Mouse (Mus musculus): Measurements from ENCODE around the gene Proser2. TPM values are rescaled to one million over a fixed set of nuclear protein-coding genes. Genes with fewer than 3 reads are reported as not detected.
A peak's percentile ranks its signal among the peaks of the same experiment; 100 is the strongest.
"Not testable (repeated sequence)": the region's sequence is repeated elsewhere in the genome, so short reads cannot be mapped to it uniquely, and the experiment has no call there.

Proser2 gene
- polyA plus RNA-seq, 1 experiment from 2014 or later: 4.5 TPM

DNA sequence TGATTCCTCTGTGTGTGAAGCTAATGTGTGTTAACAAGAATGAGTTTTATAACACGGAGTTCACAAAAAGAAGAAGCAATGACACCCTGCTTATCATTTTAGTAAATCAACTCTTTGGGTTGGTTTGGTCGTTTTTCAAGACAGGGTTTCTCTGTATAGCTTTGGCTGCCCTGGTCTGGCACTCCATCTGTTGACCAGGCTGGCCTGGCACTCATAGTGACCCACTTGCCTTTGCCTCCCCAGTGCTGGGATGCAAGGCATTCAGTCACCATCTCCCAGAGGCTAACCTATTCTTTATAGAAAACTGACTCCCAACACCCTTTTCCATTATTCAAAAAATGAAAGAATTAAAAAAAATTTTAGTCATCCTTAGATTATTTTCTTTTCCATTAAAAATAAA, 8.9 kb downstream of the Proser2 start:
- no peak for ATAC-seq (ENCODE audit: low FRiP score, low read depth)

DNA sequence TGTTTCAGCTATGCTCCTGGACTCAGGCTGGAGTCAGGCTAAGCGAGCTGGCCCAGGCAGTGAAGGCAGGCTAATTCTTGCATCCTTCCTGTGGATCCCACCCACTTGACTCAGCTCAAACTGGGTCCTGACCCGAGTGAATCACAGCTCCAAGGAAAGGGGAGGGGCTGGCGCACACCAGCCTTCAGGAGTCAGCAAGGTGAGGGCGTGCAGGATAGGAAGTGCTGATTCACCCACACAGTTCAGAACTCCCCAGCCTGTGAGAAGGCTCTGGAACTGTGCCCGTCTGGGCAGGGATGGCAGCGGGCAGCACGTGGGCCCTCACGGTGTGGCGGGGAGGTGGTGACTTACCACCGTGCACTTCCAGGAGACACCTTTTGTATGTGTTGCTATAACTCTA, 11.8 kb downstream of the Proser2 start:
- H3K4me2 ChIP-seq (replicated peaks): no peak overlapping the region
- WGBS: 83% methylated on average over 10 of the region's 10 CpGs
- H3K9me3 ChIP-seq: no peaks in the 10 kb centered on the region

More for the DNA sequence above, 8.9 kb downstream of the Proser2 start:
- H3K36me3 ChIP-seq: no peaks in the 10 kb centered on the region
- H3K4me3 ChIP-seq: no peak overlapping the region
- H3K9ac ChIP-seq: no peak overlapping the region
- WGBS: 79% methylated on average over 2 of the region's 2 CpGs
- no peaks in the 10 kb centered on the region for H3K27me3 ChIP-seq (replicated peaks)
- no peaks in the 10 kb centered on the region for H3K4me1 ChIP-seq
- H3K4me2 ChIP-seq (replicated peaks): no peak overlapping the region
- no peak overlapping the region for H3K27ac ChIP-seq
- H3K9me3 ChIP-seq: no peaks in the 10 kb centered on the region

DNA sequence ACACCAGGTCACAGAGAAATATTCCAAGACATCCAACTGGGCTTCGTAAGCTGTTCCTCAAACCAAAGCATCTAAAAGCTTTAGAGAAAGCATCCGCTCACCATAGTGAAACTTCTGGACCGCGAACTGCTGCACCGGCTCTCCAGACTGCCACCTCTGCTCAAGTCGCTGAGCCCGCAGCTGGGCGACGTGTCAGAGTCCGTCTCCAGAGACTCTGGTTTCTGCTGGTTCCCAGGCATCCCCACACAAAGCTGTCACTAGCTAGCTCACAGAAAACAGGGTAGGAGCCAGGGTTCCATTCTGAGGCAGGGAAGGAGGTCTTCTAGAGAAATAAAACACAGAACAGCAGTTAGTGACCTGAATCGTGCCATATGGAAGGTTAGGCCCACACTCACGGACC, 16.2 kb downstream of the Proser2 start:
- Histone ChIP-seq H3K9ac (no peak overlapping the region), H3K4me3 (no peak overlapping the region), H3K27ac (no peak overlapping the region), H3K27me3 (replicated peaks) (no peaks in the 10 kb centered on the region), H3K9me3 (no peaks in the 10 kb centered on the region), H3K4me1 (no peaks in the 10 kb centered on the region), H3K4me2 (replicated peaks) (no peak overlapping the region), H3K36me3 (no peaks in the 10 kb centered on the region)
- no peak for ATAC-seq (ENCODE audit: low FRiP score, low read depth)
- WGBS: 87% methylated on average over 12 of the region's 12 CpGs

More for the DNA sequence above, 11.8 kb downstream of the Proser2 start:
- no peak for ATAC-seq (ENCODE audit: low FRiP score, low read depth)
- no peaks in the 10 kb centered on the region for H3K27me3 ChIP-seq (replicated peaks)
- H3K4me3 ChIP-seq: no peak overlapping the region
- H3K9ac ChIP-seq: no peak overlapping the region
- H3K36me3 ChIP-seq: no peaks in the 10 kb centered on the region
- no peaks in the 10 kb centered on the region for H3K4me1 ChIP-seq
- H3K27ac ChIP-seq: no peak overlapping the region

DNA sequence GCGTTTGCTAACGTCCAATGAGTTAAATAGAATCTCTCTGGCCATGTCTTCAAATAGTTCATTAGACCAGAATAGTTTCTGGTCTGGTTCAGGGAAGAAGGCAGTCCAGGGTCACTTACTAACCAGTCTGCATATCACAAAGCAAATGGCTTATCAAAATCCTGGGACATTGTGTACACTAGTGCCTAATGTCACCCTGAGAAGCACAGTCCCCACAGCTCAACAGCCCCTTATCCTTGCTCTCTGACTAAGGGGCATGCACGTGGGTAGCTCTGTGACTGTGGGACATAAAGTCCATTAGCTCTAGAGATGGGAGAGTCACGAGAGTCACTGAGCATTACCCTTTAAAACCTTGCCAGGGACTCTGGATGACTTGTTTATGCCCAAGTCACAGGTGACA, 17.4 kb downstream of the Proser2 start:
- Histone ChIP-seq H3K9me3 (no peaks in the 10 kb centered on the region), H3K4me2 (replicated peaks) (no peak overlapping the region), H3K4me3 (no peak overlapping the region), H3K27me3 (replicated peaks) (no peaks in the 10 kb centered on the region), H3K36me3 (no peaks in the 10 kb centered on the region), H3K27ac (no peak overlapping the region), H3K4me1 (no peaks in the 10 kb centered on the region), H3K9ac (no peak overlapping the region)
- whole genome bisulfite sequencing: 79% methylated on average over 4 of the region's 4 CpGs
- ATAC-seq (ENCODE audit: low FRiP score, low read depth): no peak

DNA sequence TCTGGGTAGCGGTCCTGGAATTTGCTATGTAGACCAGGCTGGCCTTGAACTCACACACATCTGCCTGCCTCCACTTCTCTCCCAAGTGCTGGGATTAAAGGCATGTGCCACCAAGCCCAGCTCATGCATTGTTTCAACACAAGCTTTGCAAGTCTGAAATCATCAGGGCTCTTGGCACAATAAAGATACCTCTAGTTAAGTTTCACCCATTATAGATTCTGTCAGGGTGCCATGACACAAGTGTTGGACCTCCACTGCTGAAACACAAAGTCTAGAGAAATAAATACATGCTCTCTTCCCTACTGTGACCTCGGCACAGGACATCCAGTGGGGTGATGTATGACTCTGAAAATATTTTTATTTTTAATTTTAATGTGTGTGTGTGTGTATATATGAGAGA, 24.6 kb downstream of the Proser2 start:
- Histone ChIP-seq H3K4me2 (replicated peaks) (no peak overlapping the region), H3K4me3 (no peak overlapping the region), H3K4me1 (peaks cover 5% of the 10 kb centered on the region), H3K27me3 (replicated peaks) (peaks cover 12% of the 10 kb centered on the region), H3K9me3 (no peaks in the 10 kb centered on the region), H3K36me3 (no peaks in the 10 kb centered on the region), H3K27ac (no peak overlapping the region), H3K9ac (no peak overlapping the region)
- no peak for ATAC-seq (ENCODE audit: low FRiP score, low read depth)
- 87% methylated on average over 2 of the region's 2 CpGs for WGBS

DNA sequence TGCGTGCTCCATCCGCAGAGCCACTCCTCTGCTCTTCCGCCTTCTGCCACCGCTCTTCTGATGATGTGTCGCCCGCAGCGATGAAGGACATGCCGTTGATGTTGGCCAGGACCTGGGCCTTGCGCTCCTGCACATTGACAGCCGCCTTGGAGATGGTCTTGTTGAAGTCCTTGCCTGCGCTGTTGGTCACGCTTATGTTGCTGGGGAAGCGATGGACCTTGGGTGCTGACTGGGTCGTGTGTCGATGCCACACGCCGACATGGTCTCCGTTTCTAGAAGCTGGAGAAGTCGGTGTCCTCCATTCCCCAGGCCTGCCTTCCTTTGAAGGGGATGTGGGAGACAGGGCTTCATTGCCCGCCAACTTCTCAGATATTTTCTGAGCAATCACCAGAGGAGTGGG, 29.3 kb downstream of the Proser2 start:
- no peaks in the 10 kb centered on the region for H3K36me3 ChIP-seq
- H3K27ac ChIP-seq: no peak overlapping the region
- peak; percentile 27; the same call in 1 of the 2 replicates for ATAC-seq (ENCODE audit: low FRiP score, low read depth)
- H3K9ac ChIP-seq: peak overlapping the region; percentile 56
- no peaks in the 10 kb centered on the region for H3K9me3 ChIP-seq
- H3K4me3 ChIP-seq: peak overlapping the region; percentile 46
- peak overlapping the region; percentile 88 for H3K4me2 ChIP-seq (replicated peaks)
- WGBS: 45% methylated on average over 20 of the region's 20 CpGs
- H3K27me3 ChIP-seq (replicated peaks): peaks cover 24% of the 10 kb centered on the region
- H3K4me1 ChIP-seq: peaks cover 13% of the 10 kb centered on the region

DNA sequence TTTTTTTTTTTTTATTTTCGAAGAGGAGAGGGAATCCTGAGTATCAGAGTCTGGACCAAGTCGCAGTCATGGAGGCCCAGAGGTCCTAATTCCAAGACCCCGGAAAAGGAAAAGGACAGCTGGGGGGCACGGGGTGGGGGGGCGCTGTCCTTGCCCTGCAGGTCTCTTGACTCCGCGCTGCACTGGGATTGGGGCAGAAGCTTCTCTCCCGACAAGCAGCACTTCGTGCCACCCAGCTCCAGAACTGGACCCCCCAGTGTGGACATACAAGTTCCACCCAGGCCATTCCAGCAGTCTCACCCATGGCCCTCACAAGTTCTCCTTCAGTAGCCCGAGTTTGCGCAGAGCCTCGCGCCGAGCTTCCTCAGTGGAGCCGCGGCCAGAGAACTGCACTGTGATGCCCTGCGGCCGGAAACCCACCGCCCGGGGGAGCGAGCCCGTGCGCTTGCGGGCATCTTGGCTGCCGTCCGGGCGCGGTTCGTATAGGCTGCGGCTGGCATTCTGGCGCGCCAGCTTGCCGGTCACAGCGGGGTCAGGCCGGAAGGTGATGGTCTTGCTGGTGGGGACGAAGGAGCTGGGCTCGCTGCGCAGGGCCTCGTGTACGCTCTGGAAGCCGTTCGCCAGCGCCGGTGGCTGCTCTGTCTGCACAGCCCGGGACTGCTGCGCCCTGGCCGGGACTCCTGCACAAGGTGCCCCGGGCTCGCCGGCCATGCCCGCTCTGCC, 29.8 kb downstream of the Proser2 start:
- H3K27me3 ChIP-seq (replicated peaks): peaks cover 24% of the 10 kb centered on the region
- peak overlapping the region; percentile 88 for H3K4me2 ChIP-seq (replicated peaks)
- H3K9me3 ChIP-seq: no peaks in the 10 kb centered on the region
- H3K27ac ChIP-seq: no peak overlapping the region
- WGBS: 8% methylated on average over 51 of the region's 51 CpGs
- H3K4me1 ChIP-seq: peaks cover 13% of the 10 kb centered on the region
- H3K9ac ChIP-seq: peak overlapping the region; percentile 56
- ATAC-seq (ENCODE audit: low FRiP score, low read depth): peak; percentile 83
- peak overlapping the region; percentile 46 for H3K4me3 ChIP-seq
- H3K36me3 ChIP-seq: no peaks in the 10 kb centered on the region

DNA sequence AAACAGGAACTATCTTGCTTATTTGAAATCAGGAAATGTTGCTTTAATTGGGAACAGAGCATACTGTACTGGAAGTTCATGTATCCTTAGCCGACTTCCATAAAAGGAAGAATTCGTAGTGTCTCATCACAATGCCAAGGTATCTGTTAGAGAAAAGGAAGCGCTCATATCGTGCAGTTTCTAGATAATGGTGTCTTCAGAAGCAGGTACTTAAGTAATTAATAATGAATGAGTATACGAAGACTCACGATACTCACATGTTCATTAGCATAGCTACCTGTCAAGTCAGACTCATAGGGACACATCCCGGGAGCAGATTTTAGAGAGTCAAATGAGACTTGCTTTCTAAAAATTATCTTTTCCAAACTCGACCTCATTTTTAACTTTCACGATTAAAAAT, 30.6 kb downstream of the Proser2 start:
- 81% methylated on average over 9 of the region's 9 CpGs for WGBS
- Histone ChIP-seq H3K36me3 (no peaks in the 10 kb centered on the region), H3K4me3 (no peak overlapping the region), H3K9ac (no peak overlapping the region), H3K4me2 (replicated peaks) (no peak overlapping the region), H3K9me3 (no peaks in the 10 kb centered on the region), H3K27ac (no peak overlapping the region), H3K4me1 (peaks cover 13% of the 10 kb centered on the region), H3K27me3 (replicated peaks) (peaks cover 24% of the 10 kb centered on the region)
- ATAC-seq (ENCODE audit: low FRiP score, low read depth): no peak

DNA sequence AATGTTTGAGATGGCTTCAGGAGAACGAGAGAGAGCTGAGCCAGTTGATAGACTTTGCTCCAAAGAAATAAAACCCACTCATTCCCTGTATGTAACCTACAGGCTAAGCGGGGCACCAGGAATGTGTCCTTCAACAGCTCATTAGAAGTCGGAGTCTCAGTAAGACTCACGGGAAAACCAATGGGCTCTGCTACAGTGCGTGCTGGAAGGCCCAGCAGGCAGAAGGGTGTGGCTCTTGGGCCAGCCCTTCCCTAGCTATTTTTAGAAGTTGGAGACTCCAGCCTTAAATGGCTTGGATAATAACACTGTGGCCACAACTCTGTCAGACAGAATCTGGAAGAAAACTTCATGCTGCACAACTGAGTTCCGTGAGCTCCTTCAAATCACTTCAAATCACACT, 31.1 kb downstream of the Proser2 start:
- H3K4me1 ChIP-seq: peaks cover 13% of the 10 kb centered on the region
- peaks cover 24% of the 10 kb centered on the region for H3K27me3 ChIP-seq (replicated peaks)
- H3K4me3 ChIP-seq: no peak overlapping the region
- H3K4me2 ChIP-seq (replicated peaks): no peak overlapping the region
- no peaks in the 10 kb centered on the region for H3K9me3 ChIP-seq
- no peak overlapping the region for H3K27ac ChIP-seq
- H3K36me3 ChIP-seq: no peaks in the 10 kb centered on the region
- 37% methylated on average over 6 of the region's 6 CpGs for WGBS
- ATAC-seq (ENCODE audit: low FRiP score, low read depth): no peak
- H3K9ac ChIP-seq: no peak overlapping the region

DNA sequence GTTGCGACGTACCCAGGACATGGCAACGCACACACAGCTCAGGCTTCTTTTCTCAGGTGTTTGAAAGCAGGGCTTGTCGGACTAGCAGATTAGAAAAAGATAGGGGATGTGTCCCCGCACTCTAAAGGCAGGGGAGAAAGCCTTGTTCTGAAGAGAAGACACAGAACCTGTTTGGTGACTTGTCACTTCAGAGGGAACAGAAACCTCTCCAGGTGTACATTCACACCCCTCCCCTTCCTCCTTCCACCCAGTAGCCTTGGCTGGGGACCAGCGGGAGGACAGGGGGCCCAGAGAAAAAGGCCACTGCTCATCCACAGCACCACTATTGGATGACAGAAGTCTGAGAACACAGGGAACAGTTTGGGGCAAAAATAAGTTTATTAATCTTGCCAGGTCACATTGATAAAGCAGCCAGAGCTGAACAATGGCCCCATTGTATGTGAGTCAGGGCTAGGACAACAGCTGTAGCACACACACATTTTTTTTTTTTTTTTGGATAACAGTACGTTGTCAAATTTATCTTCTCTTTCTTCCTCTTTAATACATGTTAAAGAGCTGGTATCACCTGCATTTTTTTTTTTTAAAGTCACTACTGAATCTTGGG, 32.8 kb downstream of the Proser2 start:
- no peak overlapping the region for H3K9ac ChIP-seq
- H3K27me3 ChIP-seq (replicated peaks): peaks cover 24% of the 10 kb centered on the region
- H3K4me3 ChIP-seq: no peak overlapping the region
- H3K4me1 ChIP-seq: peaks cover 13% of the 10 kb centered on the region
- no peaks in the 10 kb centered on the region for H3K9me3 ChIP-seq
- H3K27ac ChIP-seq: no peak overlapping the region
- no peaks in the 10 kb centered on the region for H3K36me3 ChIP-seq
- WGBS: 71% methylated on average over 7 of the region's 7 CpGs
- H3K4me2 ChIP-seq (replicated peaks): no peak overlapping the region
- ATAC-seq (ENCODE audit: low FRiP score, low read depth): no peak

DNA sequence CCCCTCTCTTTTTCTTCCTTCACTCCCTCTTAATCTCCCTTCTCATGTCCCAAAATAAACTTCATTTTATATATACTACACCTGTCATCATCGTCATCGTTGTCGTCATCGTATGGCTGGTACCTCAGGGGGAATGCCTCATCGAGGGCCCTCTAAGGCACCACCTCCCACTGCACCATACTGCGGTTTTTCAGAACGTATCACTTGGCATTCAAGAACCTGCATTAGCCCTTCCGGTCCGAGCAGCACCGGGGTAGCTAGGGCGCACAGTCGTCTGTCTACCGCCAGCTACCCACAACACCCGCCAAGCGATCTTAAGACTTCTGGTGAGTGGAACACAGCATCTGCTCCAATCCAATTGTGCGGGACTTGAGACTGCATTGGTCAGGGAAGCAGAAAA, 40.1 kb downstream of the Proser2 start:
- H3K36me3 ChIP-seq; H3K27me3 ChIP-seq (replicated peaks); H3K9me3 ChIP-seq; H3K4me3 ChIP-seq; H3K9ac ChIP-seq; ATAC-seq (ENCODE audit: low FRiP score, low read depth); H3K4me1 ChIP-seq; H3K4me2 ChIP-seq (replicated peaks); H3K27ac ChIP-seq: not testable (repeated sequence)
- 88% methylated on average over 16 of the region's 16 CpGs for WGBS

DNA sequence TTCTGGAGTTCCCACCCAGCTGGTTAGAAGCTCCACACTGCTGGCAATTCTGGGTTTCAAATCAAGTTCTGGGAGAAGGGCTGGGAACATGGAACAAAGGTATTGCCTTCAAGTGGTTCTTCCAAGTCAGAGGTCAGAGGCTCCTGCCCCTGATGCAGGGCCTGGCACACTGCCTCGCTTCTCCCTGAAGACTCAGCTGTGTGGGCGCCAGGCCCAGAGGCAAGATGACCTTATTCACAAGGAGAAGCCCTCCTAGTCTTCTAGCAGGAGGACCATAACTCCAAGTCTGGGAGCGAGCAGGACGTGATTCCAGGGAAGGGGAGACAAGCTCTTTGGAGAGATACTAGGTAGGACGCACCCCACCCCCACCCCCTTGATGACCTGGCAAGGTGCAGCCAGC, 42.9 kb downstream of the Proser2 start:
- H3K4me3 ChIP-seq: no peak overlapping the region
- H3K36me3 ChIP-seq: no peaks in the 10 kb centered on the region
- no peak overlapping the region for H3K9ac ChIP-seq
- H3K27ac ChIP-seq: no peak overlapping the region
- 94% methylated on average over 5 of the region's 5 CpGs for WGBS
- H3K4me1 ChIP-seq: no peaks in the 10 kb centered on the region
- no peaks in the 10 kb centered on the region for H3K9me3 ChIP-seq
- no peak overlapping the region for H3K4me2 ChIP-seq (replicated peaks)
- H3K27me3 ChIP-seq (replicated peaks): no peaks in the 10 kb centered on the region
- no peak for ATAC-seq (ENCODE audit: low FRiP score, low read depth)
